Mouse (Mus musculus) neural tube, embryonic 13.5 days (tissue): Measurements from ENCODE around the gene Mgarp. TPM values are rescaled to one million over a fixed set of nuclear protein-coding genes. Genes with fewer than 3 reads are reported as not detected.
A peak's percentile ranks its signal among the peaks of the same experiment; 100 is the strongest.
"Not testable (repeated sequence)": the region's sequence is repeated elsewhere in the genome, so short reads cannot be mapped to it uniquely, and the experiment has no call there.

Experiments
- ATAC-seq: fragments of 200-750 bp; cut with Nextera tagmentation; 2 replicates; pipeline ENCODE4 v1.8.0; 2017; ENCODE audit warnings: low read depth, mild to moderate bottlenecking, moderate TSS enrichment, moderate library complexity
- H3K27ac ChIP-seq: fragments of 300-500 bp; sonication (generic); replicated peaks from 2 replicates; pipeline ENCODE4 v1.5.1; 2015; ENCODE audit warnings: moderate library complexity, mild to moderate bottlenecking, inconsistent platforms
- H3K27me3 ChIP-seq: fragments of 300-500 bp; sonication (generic); 2 replicates; pipeline ENCODE4 v1.6.1; 2015; ENCODE audit warnings: mild to moderate bottlenecking, inconsistent platforms
- H3K36me3 ChIP-seq: fragments of 300-500 bp; sonication (generic); 2 replicates; pipeline ENCODE4 v1.6.1; 2015; ENCODE audit warnings: mild to moderate bottlenecking, inconsistent platforms
- H3K4me1 ChIP-seq: fragments of 300-500 bp; sonication (generic); replicated peaks from 2 replicates; pipeline ENCODE4 v1.6.1; 2015; ENCODE audit warnings: inconsistent platforms
- H3K4me2 ChIP-seq: fragments of 300-500 bp; sonication (generic); 2 replicates; pipeline ENCODE4 v1.6.1; 2015; ENCODE audit warnings: inconsistent platforms, mild to moderate bottlenecking, moderate library complexity
- H3K4me3 ChIP-seq: fragments of 300-500 bp; sonication (generic); 2 replicates; pipeline ENCODE4 v1.5.1; 2015; ENCODE audit warnings: mild to moderate bottlenecking, inconsistent platforms
- H3K9ac ChIP-seq: fragments of 300-500 bp; sonication (generic); 2 replicates; pipeline ENCODE4 v1.6.1; 2015; ENCODE audit warnings: moderate library complexity, mild to moderate bottlenecking, inconsistent platforms
- H3K9me3 ChIP-seq: fragments of 300-500 bp; sonication (generic); 2 replicates; pipeline ENCODE4 v1.6.1; 2016; ENCODE audit warnings: inconsistent platforms
- WGBS: fragments of 180-500 bp; shearing (Covaris S2); methylation state at CpG from one replicate; pipeline ENCODE4 v1.1.7; 2015; 5-methylcytosine and 5-hydroxymethylcytosine counted together
- polyA plus RNA-seq: library from polyadenylated mRNA; unstranded; fragments of >200 nt; fragmentation: Nextera tagmentation; extraction: Ambion mirVana; gene quantifications from 2 replicates; pipeline ENCODE4 v1.2.1, GENCODE M21; 2015

The Mgarp gene
- polyA plus RNA-seq, 1 experiment from 2014 or later, result 0.28 TPM

GRCm38 (mm10) chr3:51358660-51359557 is 37.6 kb downstream of the Mgarp start:
- Histone ChIP-seq H3K9ac (peak overlapping the region; percentile 66), H3K36me3 (no peaks in the 10 kb centered on the region), H3K4me2 (peak overlapping the region; percentile 65), H3K27ac (0 out of 2 replicates have a peak overlapping the region, but pooled peaks have one; percentile 18), H3K9me3 (no peaks in the 10 kb centered on the region; the same call in 1 of the 2 replicates), H3K4me3 (peak overlapping the region; percentile 46), H3K4me1 (peaks cover 13% of the 10 kb centered on the region), H3K27me3 (peaks cover 36% of the 10 kb centered on the region)
- WGBS, result under 1% methylated on average over 48 of the region's 50 CpGs
- ATAC-seq, result peak; percentile 53

DNA sequence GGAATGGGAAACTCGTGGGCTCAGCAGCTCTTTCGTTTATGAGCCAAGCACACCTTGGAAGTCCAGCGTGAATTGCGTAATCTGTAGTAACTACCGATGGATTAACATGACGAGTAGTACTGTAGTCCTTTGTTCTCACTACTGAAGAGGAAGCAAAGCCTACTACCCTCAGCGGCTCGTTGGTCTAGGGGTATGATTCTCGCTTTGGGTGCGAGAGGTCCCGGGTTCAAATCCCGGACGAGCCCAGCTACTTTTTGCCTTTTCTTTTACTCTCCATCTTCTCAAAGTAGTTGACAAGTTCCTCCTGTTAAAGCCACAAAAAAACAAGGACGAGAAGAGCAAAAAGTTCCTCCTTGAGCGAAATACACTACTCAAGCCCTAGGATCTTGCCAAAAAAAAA is 38.4 kb downstream of the Mgarp start:
- H3K4me3 ChIP-seq, result peak overlapping the region; percentile 46
- no peak overlapping the region; the same call in 1 of the 2 replicates for H3K9ac ChIP-seq
- no peak for ATAC-seq
- 2% methylated on average over 15 of the region's 15 CpGs for WGBS
- H3K36me3 ChIP-seq, result no peaks in the 10 kb centered on the region
- H3K4me2 ChIP-seq, result peak overlapping the region; percentile 65
- H3K9me3 ChIP-seq, result no peaks in the 10 kb centered on the region; the same call in 1 of the 2 replicates
- no peak overlapping the region for H3K27ac ChIP-seq
- H3K27me3 ChIP-seq, result peaks cover 32% of the 10 kb centered on the region
- peaks cover 13% of the 10 kb centered on the region for H3K4me1 ChIP-seq

- 10% methylated on average over 14 of the region's 14 CpGs for WGBS
- no peak for ATAC-seq
- H3K36me3 ChIP-seq, result no peaks in the 10 kb centered on the region
- H3K4me1 ChIP-seq, result peaks cover 13% of the 10 kb centered on the region
- peak overlapping the region; percentile 65 for H3K4me2 ChIP-seq
- peaks cover 32% of the 10 kb centered on the region for H3K27me3 ChIP-seq
- H3K9me3 ChIP-seq, result no peaks in the 10 kb centered on the region; the same call in 1 of the 2 replicates
- no peak overlapping the region for H3K27ac ChIP-seq
- H3K4me3 ChIP-seq, result peak overlapping the region; percentile 46
- H3K9ac ChIP-seq, result no peak overlapping the region; the same call in 1 of the 2 replicates
Measured at GRCm38 (mm10) chr3:51357624-51358023, 38.9 kb downstream of the Mgarp start.

- H3K4me2 ChIP-seq, result no peak overlapping the region
- no peak overlapping the region for H3K4me3 ChIP-seq
- peaks cover 13% of the 10 kb centered on the region for H3K4me1 ChIP-seq
- ATAC-seq, result no peak
- H3K27me3 ChIP-seq, result peaks cover 32% of the 10 kb centered on the region
- no peak overlapping the region for H3K9ac ChIP-seq
- no peaks in the 10 kb centered on the region; the same call in 1 of the 2 replicates for H3K9me3 ChIP-seq
- WGBS, result 56% methylated on average over 5 of the region's 5 CpGs
- H3K27ac ChIP-seq, result no peak overlapping the region
- no peaks in the 10 kb centered on the region for H3K36me3 ChIP-seq
Measured at GRCm38 (mm10) chr3:51357078-51357477, 39.5 kb downstream of the Mgarp start.

- H3K27me3 ChIP-seq, result peaks cover 28% of the 10 kb centered on the region
- H3K4me3 ChIP-seq, H3K27ac ChIP-seq, ATAC-seq, H3K36me3 ChIP-seq, H3K9ac ChIP-seq, H3K4me2 ChIP-seq, H3K9me3 ChIP-seq: not testable (repeated sequence)
- 91% methylated on average over 6 of the region's 6 CpGs for WGBS
- H3K4me1 ChIP-seq, result peaks cover 13% of the 10 kb centered on the region
Measured at GRCm38 (mm10) chr3:51354956-51355355, 41.6 kb downstream of the Mgarp start.

DNA sequence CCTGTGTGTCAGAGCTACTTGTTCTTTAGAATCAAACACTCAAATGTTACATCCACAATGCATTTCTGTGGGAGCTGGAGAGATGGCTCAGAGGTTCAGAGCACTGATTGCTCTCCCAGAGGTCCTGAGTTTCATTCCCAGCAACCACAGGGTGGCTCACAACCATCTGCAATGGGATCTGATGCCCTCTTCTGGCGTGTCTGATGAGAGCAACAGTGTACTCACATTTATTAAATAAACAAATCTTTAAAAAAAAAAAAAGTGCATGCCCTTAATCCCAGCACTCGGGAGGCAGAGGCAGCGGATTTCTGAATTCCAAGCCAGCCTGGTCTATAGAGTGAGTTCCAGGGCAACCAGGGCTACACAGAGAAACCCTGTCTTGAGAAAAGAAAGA is 42.5 kb downstream of the Mgarp start:
- WGBS, result 82% methylated on average over 3 of the region's 3 CpGs

DNA sequence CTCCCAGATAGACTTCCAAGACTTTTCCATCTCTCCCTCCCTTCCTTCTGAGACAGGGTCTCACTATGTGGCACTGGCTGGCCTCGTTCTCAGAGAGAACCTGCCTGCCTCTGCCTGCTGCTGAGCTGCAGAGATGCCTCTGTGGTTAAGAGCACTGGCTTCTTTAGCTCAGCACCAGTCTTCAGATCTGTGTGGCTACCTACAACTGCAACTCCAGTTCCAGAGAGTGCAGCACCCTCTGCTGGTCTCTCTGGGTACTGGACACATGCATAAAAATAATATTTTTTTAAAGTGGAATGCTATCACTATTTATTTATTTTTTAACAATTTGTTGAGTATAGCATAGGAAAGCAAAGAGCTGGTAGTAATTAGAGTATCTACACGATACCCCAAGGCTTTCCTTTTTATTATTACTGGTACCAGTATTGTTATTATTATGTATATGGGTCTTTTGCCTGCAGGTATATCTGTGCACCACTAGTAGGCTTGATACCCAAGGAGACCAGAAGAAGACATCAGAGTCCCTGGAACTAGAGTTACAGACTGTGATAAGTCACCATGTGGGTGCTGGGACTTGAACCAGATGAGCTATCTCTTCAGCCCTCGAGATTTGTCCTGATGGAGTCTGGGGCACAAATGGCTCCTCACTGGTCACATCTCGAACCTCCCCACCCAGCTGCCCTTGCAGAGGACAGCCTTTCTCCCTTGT is 43.1 kb downstream of the Mgarp start:
- H3K4me3 ChIP-seq, result no peak overlapping the region
- peaks cover 15% of the 10 kb centered on the region for H3K27me3 ChIP-seq
- no peak overlapping the region for H3K9ac ChIP-seq
- H3K27ac ChIP-seq, result no peak overlapping the region
- ATAC-seq, result no peak
- no peaks in the 10 kb centered on the region for H3K9me3 ChIP-seq
- H3K4me1 ChIP-seq, result peaks cover under 1% of the 10 kb centered on the region; the same call in 1 of the 2 replicates
- no peak overlapping the region for H3K4me2 ChIP-seq
- H3K36me3 ChIP-seq, result no peaks in the 10 kb centered on the region
- WGBS, result 75% methylated on average over 4 of the region's 4 CpGs

More for the DNA sequence above, 42.5 kb downstream of the Mgarp start:
- H3K36me3 ChIP-seq, result no peaks in the 10 kb centered on the region
- no peak overlapping the region for H3K9ac ChIP-seq
- ATAC-seq, result no peak
- H3K27me3 ChIP-seq, result peaks cover 21% of the 10 kb centered on the region
- H3K4me3 ChIP-seq, result no peak overlapping the region
- H3K4me2 ChIP-seq, result no peak overlapping the region
- peaks cover 6% of the 10 kb centered on the region for H3K4me1 ChIP-seq
- H3K9me3 ChIP-seq, result no peaks in the 10 kb centered on the region
- no peak overlapping the region for H3K27ac ChIP-seq

DNA sequence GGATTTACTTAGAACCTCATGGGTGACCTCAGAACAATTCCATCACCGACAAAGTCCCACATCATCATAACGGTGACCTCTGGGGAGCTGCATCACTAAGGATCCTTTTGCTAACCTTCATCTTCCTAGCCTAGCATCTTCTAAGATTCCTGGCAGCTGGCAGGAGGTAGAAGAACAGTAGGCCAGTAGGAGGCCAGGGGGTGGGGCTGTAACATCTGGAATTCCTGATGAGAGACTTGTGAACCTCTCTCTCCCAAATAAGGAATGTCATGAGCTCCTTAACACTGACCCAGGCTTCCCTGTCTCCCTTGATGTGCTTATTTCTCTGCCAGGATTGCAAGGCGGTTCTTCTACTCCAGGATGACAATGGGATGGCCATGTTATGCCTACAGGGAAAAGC is 45.7 kb downstream of the Mgarp start:
- WGBS, result 38% methylated on average over 3 of the region's 3 CpGs
- no peaks in the 10 kb centered on the region for H3K9me3 ChIP-seq
- H3K27me3 ChIP-seq, result no peaks in the 10 kb centered on the region
- H3K4me2 ChIP-seq, result no peak overlapping the region
- H3K27ac ChIP-seq, result no peak overlapping the region
- no peak for ATAC-seq
- H3K36me3 ChIP-seq, result no peaks in the 10 kb centered on the region
- H3K9ac ChIP-seq, result no peak overlapping the region
- no peaks in the 10 kb centered on the region for H3K4me1 ChIP-seq
- H3K4me3 ChIP-seq, result no peak overlapping the region

- ATAC-seq, result no peak
- Histone ChIP-seq H3K4me3 (no peak overlapping the region), H3K27ac (no peak overlapping the region), H3K4me1 (no peaks in the 10 kb centered on the region), H3K36me3 (no peaks in the 10 kb centered on the region), H3K9me3 (no peaks in the 10 kb centered on the region), H3K9ac (no peak overlapping the region), H3K27me3 (no peaks in the 10 kb centered on the region), H3K4me2 (no peak overlapping the region)
- 29% methylated on average over 3 of the region's 3 CpGs for whole genome bisulfite sequencing
Measured at GRCm38 (mm10) chr3:51348646-51349238, 47.8 kb downstream of the Mgarp start.

GRCm38 (mm10) chr3:51345017-51345416 is 51.5 kb downstream of the Mgarp start:
- not testable (repeated sequence) for H3K4me3 ChIP-seq, H3K36me3 ChIP-seq, H3K9me3 ChIP-seq, H3K27ac ChIP-seq, H3K9ac ChIP-seq, H3K27me3 ChIP-seq, H3K4me2 ChIP-seq, ATAC-seq, H3K4me1 ChIP-seq
- 95% methylated on average over 2 of the region's 2 CpGs for WGBS

- not testable (repeated sequence) for H3K9me3 ChIP-seq, H3K4me2 ChIP-seq, ATAC-seq, H3K9ac ChIP-seq, H3K27ac ChIP-seq, H3K4me1 ChIP-seq, H3K36me3 ChIP-seq, H3K27me3 ChIP-seq, H3K4me3 ChIP-seq
- 94% methylated on average over 6 of the region's 6 CpGs for WGBS
Measured at GRCm38 (mm10) chr3:51344182-51344581, 52.4 kb downstream of the Mgarp start.

- Histone ChIP-seq H3K4me1 (peaks cover 12% of the 10 kb centered on the region), H3K4me3 (no peak overlapping the region), H3K9ac (no peak overlapping the region), H3K9me3 (no peaks in the 10 kb centered on the region), H3K27me3 (no peaks in the 10 kb centered on the region), H3K4me2 (no peak overlapping the region), H3K27ac (no peak overlapping the region), H3K36me3 (no peaks in the 10 kb centered on the region)
- ATAC-seq, result no peak
- WGBS, result 97% methylated on average over 4 of the region's 4 CpGs
Measured at GRCm38 (mm10) chr3:51343260-51343659, 53.3 kb downstream of the Mgarp start.
